Mouse (Mus musculus) embryonic fibroblast, embryonic 13.5 days (primary cell): Measurements from ENCODE around the gene Rala.

Source experiments
- CTCF ChIP-seq: IDR thresholded peaks from 2 replicates; pipeline ENCODE4 v1.5.1; 2011; ENCODE audit warnings: mild to moderate bottlenecking, control low read depth, low read length, moderate library complexity, borderline replicate concordance; ENCODE audit not compliant: insufficient read depth
- POLR2A ChIP-seq: IDR thresholded peaks from 2 replicates; pipeline ENCODE4 v1.6.1; 2011; ENCODE audit warnings: low read depth, mild to moderate bottlenecking, control low read depth, low read length, moderate library complexity

DNA sequence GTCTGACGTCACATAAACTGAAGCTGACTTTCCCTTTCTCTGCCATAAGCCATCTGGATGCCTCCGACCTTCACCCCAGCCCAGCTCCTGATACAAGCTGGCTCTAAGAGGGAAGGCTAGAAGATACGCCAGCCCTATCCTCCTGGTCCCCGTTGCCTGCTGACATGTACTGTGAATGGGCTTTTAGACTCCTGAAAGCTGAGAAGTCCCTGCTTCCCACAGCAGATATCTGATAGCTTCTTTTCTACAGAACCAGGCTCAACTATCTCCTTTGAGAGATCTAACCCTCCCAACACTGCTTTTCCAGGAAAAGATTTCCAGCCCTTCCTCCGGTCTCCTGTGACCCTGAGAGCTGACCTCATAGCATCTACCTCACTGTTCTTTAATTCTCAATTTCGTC, 89.3 kb downstream of the Rala start:
- no peak for TF ChIP-seq CTCF
- no peak for TF ChIP-seq POLR2A
